Mouse (Mus musculus): ENCODE results near the gene Ccdc88c. TPM values are rescaled to one million over a fixed set of nuclear protein-coding genes. Genes with fewer than 3 reads are reported as not detected.
"Not testable (repeated sequence)": the region's sequence is repeated elsewhere in the genome, so short reads cannot be mapped to it uniquely, and the experiment has no call there.

Gene Ccdc88c
- polyA plus RNA-seq, 1 experiment, result 4.9 TPM

GRCm38 (mm10) chr12:101020210-101021015 is 8.4 kb downstream of the Ccdc88c start:
- Histone ChIP-seq H3K27me3 (ENCODE audit: control insufficient read depth) (no peaks in the 10 kb centered on the region), H3K4me1 (ENCODE audit: control insufficient read depth) (peaks cover 65% of the 10 kb centered on the region), H3K4me3 (replicated peaks) (no peak overlapping the region), H3K36me3 (ENCODE audit: control insufficient read depth) (peaks cover 79% of the 10 kb centered on the region), H3K9me3 (ENCODE audit: control insufficient read depth, low read length) (peaks cover 5% of the 10 kb centered on the region; the same call in 1 of the 2 replicates)
- TF ChIP-seq TAL1 (IDR thresholded peaks at IDR 0.05; ENCODE audit: low read length) (no peak), GATA1 (IDR thresholded peaks at IDR 0.05; ENCODE audit: low read length) (no peak)

- TF ChIP-seq TAL1 (IDR thresholded peaks at IDR 0.05; ENCODE audit: low read length), result no peak
- no peak for TF ChIP-seq GATA1 (IDR thresholded peaks at IDR 0.05; ENCODE audit: low read length)
- Histone ChIP-seq H3K4me3 (replicated peaks) (no peak overlapping the region), H3K27me3 (ENCODE audit: control insufficient read depth) (no peaks in the 10 kb centered on the region), H3K4me1 (ENCODE audit: control insufficient read depth) (peaks cover 65% of the 10 kb centered on the region), H3K36me3 (ENCODE audit: control insufficient read depth) (peaks cover 73% of the 10 kb centered on the region), H3K9me3 (ENCODE audit: control insufficient read depth, low read length) (peaks cover 5% of the 10 kb centered on the region; the same call in 1 of the 2 replicates)
These were observed 9.4 kb downstream of the Ccdc88c start for GRCm38 (mm10) chr12:101019443-101019842.

- H3K4me1 ChIP-seq (ENCODE audit: control insufficient read depth), result peaks cover 67% of the 10 kb centered on the region
These were observed 9.8 kb downstream of the Ccdc88c start for GRCm38 (mm10) chr12:101019031-101019430.

GRCm38 (mm10) chr12:101017971-101018371 is 10.9 kb downstream of the Ccdc88c start:
- Histone ChIP-seq H3K4me1 (ENCODE audit: control insufficient read depth) (peaks cover 70% of the 10 kb centered on the region), H3K9me3 (ENCODE audit: control insufficient read depth, low read length) (peaks cover 5% of the 10 kb centered on the region; the same call in 1 of the 2 replicates), H3K4me3 (replicated peaks) (no peak overlapping the region), H3K27me3 (ENCODE audit: control insufficient read depth) (no peaks in the 10 kb centered on the region), H3K36me3 (ENCODE audit: control insufficient read depth) (peaks cover 66% of the 10 kb centered on the region)
- TF ChIP-seq TAL1 (IDR thresholded peaks at IDR 0.05; ENCODE audit: low read length) (no peak), GATA1 (IDR thresholded peaks at IDR 0.05; ENCODE audit: low read length) (no peak)

More at GRCm38 (mm10) chr12:101019031-101019430, 9.8 kb downstream of the Ccdc88c start:
- TF ChIP-seq GATA1 (IDR thresholded peaks at IDR 0.05; ENCODE audit: low read length) (no peak), TAL1 (IDR thresholded peaks at IDR 0.05; ENCODE audit: low read length) (no peak)
- no peaks in the 10 kb centered on the region for H3K27me3 ChIP-seq (ENCODE audit: control insufficient read depth)
- H3K9me3 ChIP-seq (ENCODE audit: control insufficient read depth, low read length), result peaks cover 5% of the 10 kb centered on the region; the same call in 1 of the 2 replicates
- H3K36me3 ChIP-seq (ENCODE audit: control insufficient read depth), result peaks cover 71% of the 10 kb centered on the region
- H3K4me3 ChIP-seq (replicated peaks), result no peak overlapping the region

- Histone ChIP-seq H3K36me3 (ENCODE audit: control insufficient read depth) (peaks cover 55% of the 10 kb centered on the region), H3K4me3 (replicated peaks) (no peak overlapping the region), H3K27me3 (ENCODE audit: control insufficient read depth) (no peaks in the 10 kb centered on the region), H3K4me1 (ENCODE audit: control insufficient read depth) (peaks cover 84% of the 10 kb centered on the region), H3K9me3 (ENCODE audit: control insufficient read depth, low read length) (peaks cover 5% of the 10 kb centered on the region; the same call in 1 of the 2 replicates)
- TF ChIP-seq TAL1 (IDR thresholded peaks at IDR 0.05; ENCODE audit: low read length) (no peak), GATA1 (IDR thresholded peaks at IDR 0.05; ENCODE audit: low read length) (no peak)
These were observed 12.4 kb downstream of the Ccdc88c start for GRCm38 (mm10) chr12:101016412-101016928.

- no peaks in the 10 kb centered on the region for H3K27me3 ChIP-seq (ENCODE audit: control insufficient read depth)
- peaks cover 5% of the 10 kb centered on the region; the same call in 1 of the 2 replicates for H3K9me3 ChIP-seq (ENCODE audit: control insufficient read depth, low read length)
- peaks cover 89% of the 10 kb centered on the region for H3K4me1 ChIP-seq (ENCODE audit: control insufficient read depth)
- no peak overlapping the region for H3K4me3 ChIP-seq (replicated peaks)
- peaks cover 49% of the 10 kb centered on the region for H3K36me3 ChIP-seq (ENCODE audit: control insufficient read depth)
- no peak for TF ChIP-seq GATA1 (IDR thresholded peaks at IDR 0.05; ENCODE audit: low read length)
- no peak for TF ChIP-seq TAL1 (IDR thresholded peaks at IDR 0.05; ENCODE audit: low read length)
These were observed 12.9 kb downstream of the Ccdc88c start for GRCm38 (mm10) chr12:101015926-101016325.

GRCm38 (mm10) chr12:101015165-101015560 is 13.7 kb downstream of the Ccdc88c start:
- no peaks in the 10 kb centered on the region for H3K27me3 ChIP-seq (ENCODE audit: control insufficient read depth)
- H3K9me3 ChIP-seq (ENCODE audit: control insufficient read depth, low read length), result peaks cover 5% of the 10 kb centered on the region; the same call in 1 of the 2 replicates
- peaks cover 46% of the 10 kb centered on the region for H3K36me3 ChIP-seq (ENCODE audit: control insufficient read depth)
- TF ChIP-seq TAL1 (IDR thresholded peaks at IDR 0.05; ENCODE audit: low read length) (no peak), GATA1 (IDR thresholded peaks at IDR 0.05; ENCODE audit: low read length) (no peak)
- no peak overlapping the region for H3K4me3 ChIP-seq (replicated peaks)
- H3K4me1 ChIP-seq (ENCODE audit: control insufficient read depth), result peaks cover 93% of the 10 kb centered on the region

- H3K36me3 ChIP-seq (ENCODE audit: control insufficient read depth), result peaks cover 41% of the 10 kb centered on the region
- TF ChIP-seq TAL1 (IDR thresholded peaks at IDR 0.05; ENCODE audit: low read length) (no peak), GATA1 (IDR thresholded peaks at IDR 0.05; ENCODE audit: low read length) (no peak)
- H3K9me3 ChIP-seq (ENCODE audit: control insufficient read depth, low read length), result peaks cover under 1% of the 10 kb centered on the region; the same call in 1 of the 2 replicates
- no peak overlapping the region for H3K4me3 ChIP-seq (replicated peaks)
- H3K27me3 ChIP-seq (ENCODE audit: control insufficient read depth), result no peaks in the 10 kb centered on the region
- H3K4me1 ChIP-seq (ENCODE audit: control insufficient read depth), result peaks cover 95% of the 10 kb centered on the region
These were observed 14.2 kb downstream of the Ccdc88c start for GRCm38 (mm10) chr12:101014549-101015164.

GRCm38 (mm10) chr12:101013668-101014067 is 15.2 kb downstream of the Ccdc88c start:
- not testable (repeated sequence) for H3K9me3 ChIP-seq (ENCODE audit: control insufficient read depth, low read length); H3K27me3 ChIP-seq (ENCODE audit: control insufficient read depth); H3K4me3 ChIP-seq (replicated peaks)
- Histone ChIP-seq H3K36me3 (ENCODE audit: control insufficient read depth) (peaks cover 33% of the 10 kb centered on the region), H3K4me1 (ENCODE audit: control insufficient read depth) (peaks cover 95% of the 10 kb centered on the region)

Data from erythroblast, embryonic 14.5 days (primary cell).